Mouse (Mus musculus) MEL (cell line): ENCODE data around the gene Unc5b. TPM values are rescaled to one million over a fixed set of nuclear protein-coding genes. Genes with fewer than 3 reads are reported as not detected.

ENCODE experiments used
- DNase-seq: peaks from one replicate; pipeline ENCODE4 v3.0.0; 2011; ENCODE audit warnings: low read depth, low spot score
- H3K27ac ChIP-seq: 2 replicates; pipeline ENCODE4 v1.5.1; 2012; ENCODE audit warnings: low read depth, mild to moderate bottlenecking, control low read depth, low read length, moderate library complexity; ENCODE audit not compliant: control insufficient read depth
- H3K27me3 ChIP-seq, 2 experiments: fragments of 150-350 bp in 1 of 2; sonication (generic) in 1 of 2; 2 replicates each; pipeline ENCODE4 v1.6.1; 2012; ENCODE audit warnings: low read length in 2 of 2, mild to moderate bottlenecking in 2 of 2, improper control_type of control experiment in 1 of 2, moderate library complexity in 1 of 2; ENCODE audit not compliant: insufficient read depth in 2 of 2, control insufficient read depth in 1 of 2
- H3K36me3 ChIP-seq, 2 experiments: 2 replicates each; pipeline ENCODE4 v1.6.1; 2012 to 2014; ENCODE audit warnings: low read length in 2 of 2, improper control_type of control experiment in 1 of 2, inconsistent platforms in 1 of 2, mild to moderate bottlenecking in 1 of 2; ENCODE audit not compliant: insufficient read depth in 2 of 2, control insufficient read depth in 1 of 2
- H3K4me1 ChIP-seq, 2 experiments: fragments of 150-350 bp in 1 of 2; sonication (generic) in 1 of 2; 2 replicates each; pipeline ENCODE4 v1.6.1; 2012; ENCODE audit warnings: low read length in 2 of 2, improper control_type of control experiment in 1 of 2, mild to moderate bottlenecking in 1 of 2; ENCODE audit not compliant: insufficient read depth in 2 of 2, control insufficient read depth in 1 of 2
- H3K4me3 ChIP-seq, 2 experiments: fragments of 150-350 bp in 1 of 2; sonication (generic) in 1 of 2; 2 replicates each; pipeline ENCODE4 v1.5.1; 2012; ENCODE audit warnings: low read depth in 2 of 2, low read length in 2 of 2, mild to moderate bottlenecking in 2 of 2, moderate library complexity in 2 of 2, control low read depth in 1 of 2, improper control_type of control experiment in 1 of 2; ENCODE audit not compliant: control insufficient read depth in 1 of 2, insufficient read depth in 1 of 2
- H3K79me2 ChIP-seq: 2 replicates; pipeline ENCODE4 v1.6.1; 2012; ENCODE audit warnings: mild to moderate bottlenecking, low read length, moderate library complexity; ENCODE audit not compliant: control insufficient read depth, poor library complexity, insufficient read depth
- H3K9ac ChIP-seq: 2 replicates; pipeline ENCODE4 v1.6.1; 2012; ENCODE audit warnings: low read depth, mild to moderate bottlenecking, control low read depth, low read length, moderate library complexity; ENCODE audit not compliant: control insufficient read depth, poor library complexity, severe bottlenecking
- H3K9me3 ChIP-seq: fragments of 150-350 bp; sonication (generic); replicated peaks from 2 replicates; pipeline ENCODE4 v1.6.1; 2012; ENCODE audit warnings: mild to moderate bottlenecking, low read length, improper control_type of control experiment, moderate library complexity; ENCODE audit not compliant: insufficient read depth
- CHD2 ChIP-seq: IDR thresholded peaks from 2 replicates; pipeline ENCODE4 v1.6.1; 2011; ENCODE audit warnings: low read length, improper control_type of control experiment
- E2F4 ChIP-seq: IDR thresholded peaks from 2 replicates; pipeline ENCODE4 v1.6.1; 2011; ENCODE audit warnings: low read depth, low read length, improper control_type of control experiment, borderline replicate concordance
- ETS1 ChIP-seq: IDR thresholded peaks from 2 replicates; pipeline ENCODE4 v1.6.1; 2012; ENCODE audit warnings: low read depth, mild to moderate bottlenecking, inconsistent platforms, low read length, improper control_type of control experiment, moderate library complexity
- GATA1 ChIP-seq: IDR thresholded peaks from 2 replicates; pipeline ENCODE4 v1.6.1; 2011; ENCODE audit warnings: low read depth, low read length, improper control_type of control experiment
- HCFC1 ChIP-seq: IDR thresholded peaks from 2 replicates; pipeline ENCODE4 v1.6.1; 2012; ENCODE audit warnings: low read depth, mild to moderate bottlenecking, inconsistent platforms, low read length, improper control_type of control experiment, moderate library complexity
- KAT2A ChIP-seq: conservative IDR thresholded peaks from 2 replicates; pipeline ENCODE4 v1.6.1; 2012; ENCODE audit warnings: low read depth, low read length, improper control_type of control experiment, inconsistent platforms
- MAFK ChIP-seq: IDR thresholded peaks from 2 replicates; pipeline ENCODE4 v1.6.1; 2011; ENCODE audit warnings: low read depth, mild to moderate bottlenecking, low read length, improper control_type of control experiment, borderline replicate concordance
- MAZ ChIP-seq: IDR thresholded peaks from 2 replicates; pipeline ENCODE4 v1.6.1; 2012; ENCODE audit warnings: low read depth, mild to moderate bottlenecking, inconsistent platforms, low read length, improper control_type of control experiment
- MEF2A ChIP-seq: IDR thresholded peaks from 2 replicates; pipeline ENCODE4 v1.6.1; 2014; ENCODE audit warnings: low read depth, mild to moderate bottlenecking, inconsistent platforms, low read length, improper control_type of control experiment; ENCODE audit not compliant: poor library complexity, insufficient replicate concordance, severe bottlenecking; ENCODE audit errors: extremely low read depth
- MXI1 ChIP-seq: IDR thresholded peaks from 2 replicates; pipeline ENCODE4 v1.6.1; 2011; ENCODE audit warnings: mild to moderate bottlenecking, low read depth, low read length, improper control_type of control experiment
- NELFE ChIP-seq: IDR thresholded peaks from 2 replicates; pipeline ENCODE4 v1.6.1; 2011; ENCODE audit warnings: low read depth, low read length, improper control_type of control experiment
- POLR2AphosphoS2 ChIP-seq: IDR thresholded peaks from 2 replicates; pipeline ENCODE4 v1.6.1; 2011; ENCODE audit warnings: low read length, improper control_type of control experiment
- RAD21 ChIP-seq: IDR thresholded peaks from 2 replicates; pipeline ENCODE4 v1.6.1; 2011; ENCODE audit warnings: mild to moderate bottlenecking, low read depth, low read length, improper control_type of control experiment
- RCOR1 ChIP-seq: IDR thresholded peaks from 2 replicates; pipeline ENCODE4 v1.6.1; 2012; ENCODE audit warnings: low read depth, mild to moderate bottlenecking, inconsistent platforms, low read length, improper control_type of control experiment
- SMC3 ChIP-seq: IDR thresholded peaks from 2 replicates; pipeline ENCODE4 v1.6.1; 2011; ENCODE audit warnings: low read depth, low read length, improper control_type of control experiment
- TAL1 ChIP-seq: IDR thresholded peaks from 2 replicates; pipeline ENCODE4 v1.6.1; 2012; ENCODE audit warnings: mild to moderate bottlenecking, inconsistent platforms, low read length, moderate library complexity, mixed read lengths
- TCF12 ChIP-seq: IDR thresholded peaks from 2 replicates; pipeline ENCODE4 v1.6.1; 2014; ENCODE audit warnings: low read depth, mild to moderate bottlenecking, inconsistent platforms, low read length, improper control_type of control experiment, moderate library complexity
- UBTF ChIP-seq: IDR thresholded peaks from 2 replicates; pipeline ENCODE4 v1.6.1; 2012; ENCODE audit warnings: low read depth, mild to moderate bottlenecking, inconsistent platforms, low read length, improper control_type of control experiment, moderate library complexity, borderline replicate concordance; ENCODE audit not compliant: insufficient read depth
- USF1 ChIP-seq: IDR thresholded peaks from 2 replicates; pipeline ENCODE4 v1.6.1; 2014; ENCODE audit warnings: low read depth, mild to moderate bottlenecking, inconsistent platforms, low read length, improper control_type of control experiment, moderate library complexity
- ZKSCAN1 ChIP-seq: IDR thresholded peaks from 2 replicates; pipeline ENCODE4 v1.6.1; 2012; ENCODE audit warnings: low read depth, mild to moderate bottlenecking, inconsistent platforms, low read length, improper control_type of control experiment, moderate library complexity
- ZNF384 ChIP-seq: IDR thresholded peaks from 2 replicates; pipeline ENCODE4 v1.6.1; 2012; ENCODE audit warnings: low read depth, mild to moderate bottlenecking, inconsistent platforms, low read length, improper control_type of control experiment
- polyA plus RNA-seq, 2 experiments: library from polyadenylated mRNA; stranded (reverse) in 1 of 2; unstranded in 1 of 2; fragments of >175 nt in 1 of 2; fragments of >200 nt in 1 of 2; gene quantifications; 2 replicates each; pipeline versions ENCODE4 v1.2.1 to v1.2.4; 2012; ENCODE audit warnings: low replicate concordance in 2 of 2, low read depth in 1 of 2; ENCODE audit not compliant: insufficient read length in 2 of 2, insufficient read depth in 1 of 2, missing spikeins in 1 of 2
- total RNA-seq: library from RNA; depleted of rRNA; stranded (reverse); fragments of 300-350 nt; gene quantifications from 2 replicates; pipeline ENCODE4 v1.2.3, GENCODE M21; 2012

Gene Unc5b
- total and polyA plus RNA-seq, 3 experiments = not detected

- no peak overlapping the region for H3K4me3 ChIP-seq
- H3K27me3 ChIP-seq = no peaks in the 10 kb centered on the region
- no peaks in the 10 kb centered on the region for H3K4me1 ChIP-seq
- H3K79me2 ChIP-seq = no peaks in the 10 kb centered on the region
- H3K36me3 ChIP-seq = no peaks in the 10 kb centered on the region
- H3K9me3 ChIP-seq = no peaks in the 10 kb centered on the region
- H3K9ac ChIP-seq = no peak overlapping the region
- TF ChIP-seq NELFE = no peak
- TF ChIP-seq SMC3 = no peak
- no peak for TF ChIP-seq ZKSCAN1
- TF ChIP-seq GATA1 = no peak
- TF ChIP-seq KAT2A = no peak
- no peak for TF ChIP-seq ZNF384
- no peak for TF ChIP-seq MAZ
- TF ChIP-seq MAFK = no peak
- DNase-seq = no peak
- H3K27ac ChIP-seq = no peak overlapping the region
These were observed 27.4 kb downstream of the Unc5b start for GRCm38 (mm10) chr10:60803971-60804370.

DNA sequence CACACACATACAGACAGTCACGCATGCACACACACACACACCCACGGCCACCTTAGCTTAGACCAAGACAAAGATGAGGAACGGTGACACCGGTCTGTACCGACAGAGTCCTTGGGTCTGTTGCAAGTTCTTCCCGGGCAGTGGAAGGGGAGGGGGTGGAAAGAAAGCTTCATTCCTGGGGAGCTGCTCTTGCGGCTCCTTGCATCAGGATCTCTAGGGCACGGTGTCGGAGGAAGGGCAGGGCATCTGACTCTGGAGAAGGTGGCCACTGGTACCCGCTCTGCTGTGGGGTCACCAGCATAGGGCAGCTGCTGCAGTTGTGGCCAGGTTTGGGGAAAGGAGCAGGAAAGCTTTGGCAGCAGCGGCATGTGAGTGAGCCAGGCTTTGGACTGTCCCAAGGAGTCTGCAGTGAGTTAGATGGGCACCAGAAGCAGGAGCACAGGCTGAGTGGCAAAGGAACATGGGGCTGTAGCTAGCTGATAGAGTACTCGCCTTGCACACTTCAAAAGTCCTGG lies 29.4 kb downstream of the Unc5b start:
- no peak for DNase-seq
- no peaks in the 10 kb centered on the region for H3K4me1 ChIP-seq
- H3K27me3 ChIP-seq = no peaks in the 10 kb centered on the region
- no peak overlapping the region for H3K27ac ChIP-seq
- TF ChIP-seq CHD2 = no peak
- TF ChIP-seq MEF2A = no peak
- TF ChIP-seq GATA1 = no peak
- TF ChIP-seq ETS1 = no peak
- no peak for TF ChIP-seq E2F4
- TF ChIP-seq, all 39 proteins: peak for 0
- Histone ChIP-seq H3K79me2 (no peaks in the 10 kb centered on the region), H3K36me3 (no peaks in the 10 kb centered on the region), H3K9me3 (no peaks in the 10 kb centered on the region), H3K4me3 (no peak overlapping the region), H3K9ac (no peak overlapping the region)

DNA sequence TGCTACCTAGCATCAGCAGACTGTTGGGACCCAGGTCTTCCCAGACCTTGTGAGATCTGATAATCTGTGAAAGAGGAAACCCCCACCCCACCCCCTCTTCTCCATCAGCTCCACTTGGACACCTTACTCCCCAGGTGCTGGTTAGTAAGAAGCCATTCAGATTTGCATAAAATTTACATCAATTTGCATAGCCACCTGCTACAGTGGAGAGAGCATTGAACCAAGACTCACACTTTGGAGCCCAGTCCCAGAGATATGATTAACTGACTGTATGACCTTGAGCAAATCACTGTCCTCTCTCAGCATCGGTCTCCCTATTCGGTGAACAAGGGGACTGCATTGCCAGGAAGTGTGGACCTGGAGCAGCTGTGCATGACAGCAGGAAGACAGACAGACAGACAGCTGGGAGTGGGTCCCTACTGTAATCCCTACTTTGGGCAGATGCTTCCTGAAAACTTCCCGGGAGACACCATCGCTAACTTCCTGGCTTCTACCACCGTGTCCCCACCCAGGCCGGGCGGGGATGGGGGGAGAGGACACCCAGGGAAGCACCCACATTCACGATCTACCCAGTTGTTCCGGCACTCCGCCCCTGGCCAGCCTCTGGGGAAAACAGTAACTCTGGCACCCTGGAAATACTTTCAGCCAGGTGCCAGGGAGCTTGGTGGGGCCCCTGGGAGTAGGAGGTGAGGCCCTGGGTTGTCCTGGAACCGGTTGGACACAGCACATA lies 30.0 kb downstream of the Unc5b start:
- Histone ChIP-seq H3K27ac (no peak overlapping the region), H3K79me2 (no peaks in the 10 kb centered on the region), H3K9me3 (no peaks in the 10 kb centered on the region), H3K4me3 (no peak overlapping the region), H3K9ac (no peak overlapping the region), H3K4me1 (no peaks in the 10 kb centered on the region), H3K36me3 (no peaks in the 10 kb centered on the region), H3K27me3 (no peaks in the 10 kb centered on the region)
- TF ChIP-seq RCOR1 = no peak
- no peak for TF ChIP-seq TCF12
- TF ChIP-seq RAD21 = no peak
- TF ChIP-seq USF1 = no peak
- TF ChIP-seq SMC3 = no peak
- TF ChIP-seq HCFC1 = no peak
- no peak for TF ChIP-seq UBTF
- no peak for TF ChIP-seq POLR2AphosphoS2
- TF ChIP-seq ZKSCAN1 = no peak
- no peak for TF ChIP-seq KAT2A
- TF ChIP-seq MXI1 = no peak
- no peak for TF ChIP-seq MAFK
- no peak for TF ChIP-seq TAL1
- DNase-seq = no peak
